In the genomic region with DNA sequence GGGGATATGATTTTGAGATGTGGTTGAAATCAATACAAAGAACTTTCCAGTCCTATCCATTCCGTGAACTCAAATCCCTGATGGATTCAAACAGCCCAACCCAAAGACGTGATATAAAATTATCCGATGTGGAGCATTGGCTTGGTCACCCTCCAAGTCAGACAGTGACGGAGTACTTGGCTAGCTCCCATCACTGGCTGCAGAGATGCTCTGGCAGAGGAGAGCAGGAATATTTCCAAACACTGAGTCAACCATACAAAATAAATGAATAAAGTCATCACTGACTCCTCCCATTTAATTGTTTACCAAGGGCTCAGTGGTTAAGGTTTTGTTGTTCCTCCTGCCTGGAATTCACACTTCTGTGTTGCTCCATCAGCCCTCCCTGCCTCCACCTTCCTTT, we compare ENCODE assay signal across 10 mouse cellular contexts. TPM values are rescaled to one million over a fixed set of nuclear protein-coding genes. Genes with fewer than 3 reads are reported as not detected.
DNase-seq lines count a peak whose midpoint lies in the region; ATAC-seq and TF ChIP-seq lines count a peak whose summit lies in the region.
"Had no signal": no experiment of that assay in that cellular context is flagged by ENCODE, and none has a peak within 500 bp of the region (broad histone marks: within the 10 kb centered on the region; RNA-seq: fewer than 3 reads in every experiment).

No protein-coding gene starts in this region.

- no peak overlapping the region for H3K9ac ChIP-seq in forebrain, postnatal 0 days
- no peak overlapping the region for H3K9ac ChIP-seq in forebrain, embryonic 14.5 days (ENCODE audit: low read length)
- no peak overlapping the region for H3K9ac ChIP-seq in intestine, embryonic 15.5 days
- no peak overlapping the region for H3K9ac ChIP-seq in midbrain, embryonic 15.5 days

- H3K9me3 ChIP-seq in forebrain, postnatal 0 days (ENCODE audit: low read length) = no peaks in the 10 kb centered on the region
- no peaks in the 10 kb centered on the region for H3K9me3 ChIP-seq in forebrain, embryonic 14.5 days (replicated peaks; ENCODE audit: control insufficient read depth, low read length)
- no peaks in the 10 kb centered on the region for H3K9me3 ChIP-seq in intestine, embryonic 15.5 days
- H3K9me3 ChIP-seq in midbrain, embryonic 15.5 days = no peaks in the 10 kb centered on the region

- TF ChIP-seq CTCF in forebrain, postnatal 0 days (IDR thresholded peaks at IDR 0.05; ENCODE audit: low read depth) = no peak

- no peak overlapping the region for H3K4me3 ChIP-seq in forebrain, postnatal 0 days (ENCODE audit: low read depth, low read length)
- H3K4me3 ChIP-seq in forebrain, embryonic 14.5 days (ENCODE audit: low read depth, low read length) = no peak overlapping the region
- no peak overlapping the region for H3K4me3 ChIP-seq in intestine, embryonic 15.5 days (replicated peaks)
- no peak overlapping the region for H3K4me3 ChIP-seq in midbrain, embryonic 15.5 days
- H3K4me3 ChIP-seq: megakaryocyte, embryonic 14.5 days had no signal

- no peaks in the 10 kb centered on the region for H3K4me1 ChIP-seq in forebrain, postnatal 0 days (ENCODE audit: insufficient read depth)
- H3K4me1 ChIP-seq in forebrain, embryonic 14.5 days (ENCODE audit: control insufficient read depth, insufficient read depth, low read length) = no peaks in the 10 kb centered on the region
- 0 out of 2 replicates have a peak, but pooled peaks cover 3% of the 10 kb centered on the region for H3K4me1 ChIP-seq in intestine, embryonic 15.5 days (replicated peaks)
- H3K4me1 ChIP-seq in midbrain, embryonic 15.5 days = no peaks in the 10 kb centered on the region
- H3K4me1 ChIP-seq: megakaryocyte, embryonic 14.5 days had no signal

- H3K27ac ChIP-seq in forebrain, postnatal 0 days (ENCODE audit: low read depth, low read length) = no peak overlapping the region
- no peak overlapping the region for H3K27ac ChIP-seq in forebrain, embryonic 14.5 days (ENCODE audit: low read depth, low read length)
- no peak overlapping the region for H3K27ac ChIP-seq in intestine, embryonic 15.5 days
- no peak overlapping the region for H3K27ac ChIP-seq in midbrain, embryonic 15.5 days

- no peak for ATAC-seq in forebrain, postnatal 0 days
- no peak for ATAC-seq in forebrain, embryonic 14.5 days
- no peak for ATAC-seq in erythroblast, adult 5-6 weeks (replicated peaks; ENCODE audit: low FRiP score, poor library complexity, severe bottlenecking)
- ATAC-seq in intestine, embryonic 15.5 days = no peak
- ATAC-seq in midbrain, embryonic 15.5 days (replicated peaks) = no peak

- H3K27me3 ChIP-seq in forebrain, postnatal 0 days (ENCODE audit: insufficient read depth, low read length) = no peaks in the 10 kb centered on the region
- H3K27me3 ChIP-seq in forebrain, embryonic 14.5 days (replicated peaks; ENCODE audit: control insufficient read depth, insufficient read depth, low read length) = no peaks in the 10 kb centered on the region
- no peaks in the 10 kb centered on the region for H3K27me3 ChIP-seq in intestine, embryonic 15.5 days (replicated peaks)
- H3K27me3 ChIP-seq in midbrain, embryonic 15.5 days (replicated peaks) = no peaks in the 10 kb centered on the region
- H3K27me3 ChIP-seq: megakaryocyte, embryonic 14.5 days had no signal

- no peaks in the 10 kb centered on the region for H3K36me3 ChIP-seq in forebrain, postnatal 0 days (ENCODE audit: insufficient read depth)
- H3K36me3 ChIP-seq in forebrain, embryonic 14.5 days (ENCODE audit: control insufficient read depth, insufficient read depth, low read length) = no peaks in the 10 kb centered on the region
- no peaks in the 10 kb centered on the region for H3K36me3 ChIP-seq in intestine, embryonic 15.5 days
- H3K36me3 ChIP-seq in midbrain, embryonic 15.5 days (replicated peaks) = no peaks in the 10 kb centered on the region

- DNase-seq in forebrain, postnatal 0 days = peak; percentile 19
- no peak for DNase-seq in forebrain, embryonic 14.5 days (ENCODE audit: low spot score)
- peak; percentile 53 for DNase-seq in urinary bladder, postnatal 25 days (ENCODE audit: low spot score)
- DNase-seq in urinary bladder, postnatal 10 days (ENCODE audit: low spot score) = no peak
- DNase-seq in kidney, postnatal 36 days = peak; percentile 32 to 41

- WGBS in forebrain, postnatal 0 days = 58% methylated on average over 4 of the region's 4 CpGs
- 88% methylated on average over 4 of the region's 4 CpGs for WGBS in forebrain, embryonic 14.5 days
- WGBS in intestine, embryonic 15.5 days = 66% methylated on average over 4 of the region's 4 CpGs
- 86% methylated on average over 4 of the region's 4 CpGs for WGBS in midbrain, embryonic 15.5 days

- H3K4me2 ChIP-seq in forebrain, postnatal 0 days (ENCODE audit: low read depth) = no peak overlapping the region
- H3K4me2 ChIP-seq in forebrain, embryonic 14.5 days (ENCODE audit: low read length) = no peak overlapping the region
- H3K4me2 ChIP-seq in intestine, embryonic 15.5 days (replicated peaks) = no peak overlapping the region
- H3K4me2 ChIP-seq in midbrain, embryonic 15.5 days = no peak overlapping the region

RNA-seq across cellular contexts. Expression of gene Rhoj, which starts 50.6 kb away (rescaled TPM):
- 10.2 and 11.4 TPM in 2 replicates for total RNA-seq in forebrain, postnatal 0 days (2014; rRNA removed)
- 11.8 and 11.9 TPM in 2 replicates for polyA plus RNA-seq in forebrain, postnatal 0 days (2015; fragmentation: Nextera tagmentation; extraction: Ambion mirVana)
- 20.9 and 22.5 TPM in 2 replicates for polyA plus RNA-seq in forebrain, embryonic 14.5 days (2014; fragmentation: Nextera tagmentation; extraction: Ambion mirVana)
- 1.2 and 2.3 TPM in 2 replicates for total RNA-seq in erythroblast, adult 5-6 weeks (2015; ENCODE audit: low replicate concordance)
- 0.09 and 2.6 TPM in 2 replicates for total RNA-seq in erythroblast, adult 5-6 weeks (2017; ENCODE audit: low replicate concordance)
- polyA plus RNA-seq in intestine, embryonic 15.5 days (2015; fragmentation: Nextera tagmentation; extraction: Ambion mirVana) = 37.7 and 38.4 TPM in 2 replicates
- 22.6 and 23.1 TPM in 2 replicates for polyA plus RNA-seq in midbrain, embryonic 15.5 days (2015; fragmentation: Nextera tagmentation; extraction: Ambion mirVana)

RNA-seq across cellular contexts. Expression of gene Gphb5, which starts 57.9 kb away (rescaled TPM):
- total RNA-seq in forebrain, postnatal 0 days (2014; rRNA removed) = not detected in 2 replicates
- not detected in 2 replicates for polyA plus RNA-seq in forebrain, postnatal 0 days (2015; fragmentation: Nextera tagmentation; extraction: Ambion mirVana)
- not detected in 2 replicates for polyA plus RNA-seq in forebrain, embryonic 14.5 days (2014; fragmentation: Nextera tagmentation; extraction: Ambion mirVana)
- not detected in 2 replicates for total RNA-seq in erythroblast, adult 5-6 weeks (2015; ENCODE audit: low replicate concordance)
- total RNA-seq in erythroblast, adult 5-6 weeks (2017; ENCODE audit: low replicate concordance) = not detected in 2 replicates
- not detected in 2 replicates for polyA plus RNA-seq in intestine, embryonic 15.5 days (2015; fragmentation: Nextera tagmentation; extraction: Ambion mirVana)
- polyA plus RNA-seq in midbrain, embryonic 15.5 days (2015; fragmentation: Nextera tagmentation; extraction: Ambion mirVana) = not detected in 2 replicates
- total RNA-seq: layer of hippocampus, postnatal 10 days had no signal

Comparison
In these comparisons a context has a peak if more than half of its experiments do, and no peak if none do; other contexts are left out.
1. DNase-seq: peak in forebrain, postnatal 0 days (single experiment), urinary bladder, postnatal 25 days (single experiment) and kidney, postnatal 36 days (2 of 2); none in forebrain, embryonic 14.5 days (single experiment) and urinary bladder, postnatal 10 days (single experiment).